ENCODE assay signal across 9 mouse cellular contexts in the genomic region with DNA sequence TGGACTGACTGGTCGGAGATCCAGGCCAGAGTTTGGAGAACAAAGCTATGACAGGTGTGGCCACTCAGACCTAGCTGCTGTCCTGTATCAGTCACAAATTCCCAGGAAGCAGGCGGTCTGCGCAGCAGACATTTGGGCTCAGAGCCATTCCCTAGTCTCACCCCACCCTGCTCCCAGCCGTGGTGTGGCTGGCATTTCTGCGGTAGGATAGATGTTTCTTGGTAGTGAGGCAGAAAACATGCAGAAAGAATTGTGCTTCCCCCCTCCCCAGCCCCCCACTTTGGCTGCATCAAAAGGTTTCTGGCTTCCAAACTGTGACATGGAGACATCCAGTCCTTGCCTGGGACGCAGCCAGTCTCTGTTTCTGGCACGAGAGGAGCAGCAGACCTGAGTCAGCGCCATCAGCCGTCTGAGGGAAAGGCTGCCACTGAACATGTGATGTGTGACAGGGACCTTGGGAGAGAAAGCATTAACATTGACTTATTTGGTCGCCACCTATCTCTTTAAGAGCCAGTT.
A peak's percentile ranks its signal among the peaks of the same experiment; 100 is the strongest.
DNase-seq lines count a peak whose midpoint lies in the region; ATAC-seq lines count a peak whose summit lies in the region.
"Had no signal": no experiment of that assay in that cellular context is flagged by ENCODE, and none has a peak within 500 bp of the region (broad histone marks: within the 10 kb centered on the region; RNA-seq: fewer than 3 reads in every experiment).

No protein-coding gene starts in this region.

- no peak overlapping the region for H3K4me3 ChIP-seq in midbrain, embryonic 16.5 days (ENCODE audit: low read depth, low read length)
- H3K4me3 ChIP-seq in midbrain, embryonic 10.5 days: no peak overlapping the region
- no peak overlapping the region for H3K4me3 ChIP-seq in hindbrain, embryonic 15.5 days

- H3K9ac ChIP-seq in midbrain, embryonic 16.5 days (ENCODE audit: low read depth, low read length): no peak overlapping the region
- no peak overlapping the region for H3K9ac ChIP-seq in hindbrain, embryonic 15.5 days

- H3K9me3 ChIP-seq in midbrain, embryonic 16.5 days (replicated peaks; ENCODE audit: control insufficient read depth, low read length, poor library complexity, severe bottlenecking): no peaks in the 10 kb centered on the region
- H3K9me3 ChIP-seq in midbrain, embryonic 10.5 days (replicated peaks): no peaks in the 10 kb centered on the region
- no peaks in the 10 kb centered on the region for H3K9me3 ChIP-seq in hindbrain, embryonic 15.5 days

- peak; percentile 64; the same call in 1 of the 2 replicates for ATAC-seq in midbrain, embryonic 16.5 days
- ATAC-seq in hindbrain, embryonic 15.5 days (ENCODE audit: low FRiP score, low read depth): peak; percentile 82

- no peaks in the 10 kb centered on the region for H3K36me3 ChIP-seq in midbrain, embryonic 16.5 days (ENCODE audit: control insufficient read depth, insufficient read depth, low read length)
- no peaks in the 10 kb centered on the region for H3K36me3 ChIP-seq in midbrain, embryonic 10.5 days
- H3K36me3 ChIP-seq in hindbrain, embryonic 15.5 days: no peaks in the 10 kb centered on the region

- DNase-seq in midbrain, embryonic 10.5 days (ENCODE audit: low spot score): no peak
- peak; percentile 79 to 83 for DNase-seq in adrenal gland, postnatal 36 days
- peak; percentile 59 for DNase-seq in gastrocnemius, adult 18-20 months (ENCODE audit: low spot score)
- no peak for DNase-seq in embryo, embryonic 11 days
- DNase-seq in left cerebral cortex, adult 11 months (ENCODE audit: low spot score): no peak
- no peak for DNase-seq in spleen, adult 12 weeks (ENCODE audit: low spot score)

- peaks cover 3% of the 10 kb centered on the region; the same call in 1 of the 2 replicates for H3K4me1 ChIP-seq in midbrain, embryonic 16.5 days (ENCODE audit: control insufficient read depth, insufficient read depth, low read length)
- H3K4me1 ChIP-seq in midbrain, embryonic 10.5 days: peaks cover 13% of the 10 kb centered on the region
- peaks cover 6% of the 10 kb centered on the region for H3K4me1 ChIP-seq in hindbrain, embryonic 15.5 days (replicated peaks)

- H3K4me2 ChIP-seq in midbrain, embryonic 16.5 days (ENCODE audit: low read length): no peak overlapping the region
- H3K4me2 ChIP-seq in hindbrain, embryonic 15.5 days: no peak overlapping the region

- H3K27ac ChIP-seq in midbrain, embryonic 16.5 days (ENCODE audit: low read length): no peak overlapping the region
- H3K27ac ChIP-seq in midbrain, embryonic 10.5 days (replicated peaks): no peak overlapping the region
- no peak overlapping the region for H3K27ac ChIP-seq in hindbrain, embryonic 15.5 days (replicated peaks)
- H3K27ac ChIP-seq: kidney, postnatal 0 days had no signal

- WGBS in midbrain, embryonic 16.5 days: 66% methylated on average over 10 of the region's 10 CpGs
- WGBS in midbrain, embryonic 10.5 days: 85% methylated on average over 10 of the region's 10 CpGs
- WGBS in hindbrain, embryonic 15.5 days: 55% methylated on average over 10 of the region's 10 CpGs

- peaks cover 43% of the 10 kb centered on the region for H3K27me3 ChIP-seq in midbrain, embryonic 16.5 days (ENCODE audit: control insufficient read depth, insufficient read depth, low read depth, low read length)
- peaks cover 100% of the 10 kb centered on the region for H3K27me3 ChIP-seq in midbrain, embryonic 10.5 days (ENCODE audit: low read depth, poor library complexity, severe bottlenecking)
- peaks cover 72% of the 10 kb centered on the region for H3K27me3 ChIP-seq in hindbrain, embryonic 15.5 days

Comparison
In these comparisons a context has a peak if more than half of its experiments do, and no peak if none do; other contexts are left out.
1. DNase-seq: peak in adrenal gland, postnatal 36 days (2 of 2) and gastrocnemius, adult 18-20 months (single experiment); none in midbrain, embryonic 10.5 days (single experiment), embryo, embryonic 11 days (single experiment), left cerebral cortex, adult 11 months (single experiment) and spleen, adult 12 weeks (single experiment).